Mouse (Mus musculus) cerebellum, postnatal 14 days (tissue): Measurements from ENCODE around the gene Frmd4a.

Experiments used
- DNase-seq, 2 experiments: peaks; one replicate each; pipeline ENCODE4 v3.0.0; 2021; ENCODE audit warnings: mixed read lengths in 2 of 2

The Frmd4a gene

DNA sequence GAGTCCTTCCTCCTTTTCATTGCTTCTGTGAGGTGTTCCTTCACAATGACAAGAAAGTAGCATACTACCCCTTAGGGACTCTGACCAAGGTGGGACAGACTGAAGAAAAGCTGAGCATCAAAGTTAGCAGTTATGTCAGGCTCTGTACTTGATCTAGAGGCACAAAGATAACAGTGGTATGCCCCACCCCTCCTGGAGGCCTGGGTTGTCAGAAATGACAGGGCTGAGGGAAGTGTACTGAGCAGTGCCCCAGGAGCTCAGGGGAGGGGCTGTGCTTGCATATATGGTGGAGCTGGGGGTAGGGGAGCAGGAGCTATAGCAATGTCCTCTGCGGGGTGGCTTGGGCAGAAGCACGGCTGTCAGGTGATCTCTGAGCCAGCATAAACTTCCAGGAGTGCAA is 477.0 kb downstream of the Frmd4a start:
- DNase-seq: no peak

DNA sequence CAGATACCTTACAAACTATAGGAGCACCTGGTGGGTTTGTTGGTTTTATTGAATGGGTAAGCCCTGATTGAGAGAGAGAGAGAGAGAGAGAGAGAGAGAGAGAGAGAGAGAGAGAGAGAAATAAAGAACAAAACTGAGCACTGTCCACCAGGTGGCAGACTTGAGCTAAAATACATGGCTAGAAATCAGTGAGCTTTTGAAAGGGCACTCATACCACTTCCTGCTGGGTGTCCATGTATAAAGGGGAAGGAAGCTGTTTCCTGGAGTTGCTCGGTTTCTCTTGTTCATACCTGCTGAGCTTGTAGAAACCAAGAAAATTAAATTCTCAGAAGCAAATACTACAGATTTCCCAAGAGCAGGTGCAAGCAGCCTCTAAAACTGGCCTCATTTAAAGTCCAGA is 481.7 kb downstream of the Frmd4a start:
- DNase-seq: peak; percentile 78 to 87

DNA sequence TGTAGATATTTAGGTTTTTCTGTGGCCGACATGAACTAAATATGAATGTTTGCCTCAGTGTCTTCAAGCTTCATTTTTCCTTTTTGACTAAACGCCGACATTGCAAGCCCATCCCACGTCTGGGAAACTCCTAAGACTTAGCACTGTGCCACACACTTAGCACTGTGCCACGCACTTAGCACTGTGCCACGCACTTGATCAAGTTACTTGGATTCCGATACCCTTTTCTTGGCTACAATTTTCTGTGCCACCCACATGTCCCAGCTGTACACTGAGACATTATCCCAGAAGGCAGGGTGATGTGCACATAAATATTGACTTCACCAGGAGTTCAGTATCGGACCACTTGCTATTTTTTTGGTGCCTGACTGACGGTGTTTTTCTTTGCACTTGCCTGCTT is 482.4 kb downstream of the Frmd4a start:
- no peak for DNase-seq

DNA sequence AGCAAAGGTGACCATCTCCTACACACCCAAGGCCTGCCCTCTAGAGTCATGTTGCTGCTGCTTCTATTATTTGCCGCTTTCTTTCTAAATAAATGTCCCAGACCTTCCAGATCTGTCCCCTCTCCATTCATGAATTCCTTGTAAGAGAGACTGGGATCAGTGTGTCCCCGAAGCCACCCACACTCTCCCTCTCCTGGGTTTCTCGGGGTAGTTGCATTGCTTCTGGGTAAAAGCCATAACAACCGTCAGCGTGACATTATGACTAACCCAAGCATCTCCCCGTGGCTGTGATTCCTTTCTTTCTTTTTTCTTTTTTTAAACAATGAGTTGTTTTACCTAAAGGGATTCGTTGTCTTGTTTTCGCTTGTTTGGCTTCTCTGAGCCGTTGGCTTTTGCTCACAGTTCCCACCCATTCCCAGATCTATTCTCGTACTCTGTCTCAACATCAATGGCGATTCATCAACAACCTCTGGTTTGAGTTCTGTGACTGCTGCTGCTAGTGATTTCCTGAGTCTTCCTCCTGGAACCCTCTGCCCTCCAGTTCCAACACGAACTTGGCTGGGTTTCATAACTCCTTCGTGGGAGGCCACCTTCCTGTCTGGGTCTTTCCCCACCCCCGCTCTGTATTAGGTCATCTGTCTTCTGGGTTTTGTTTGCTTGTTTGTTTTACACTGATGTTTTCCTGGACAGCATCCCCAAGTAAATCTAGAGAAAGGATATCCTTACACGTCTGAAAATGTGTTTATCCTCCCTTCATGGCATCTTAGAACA is 483.9 kb downstream of the Frmd4a start:
- DNase-seq: no peak

DNA sequence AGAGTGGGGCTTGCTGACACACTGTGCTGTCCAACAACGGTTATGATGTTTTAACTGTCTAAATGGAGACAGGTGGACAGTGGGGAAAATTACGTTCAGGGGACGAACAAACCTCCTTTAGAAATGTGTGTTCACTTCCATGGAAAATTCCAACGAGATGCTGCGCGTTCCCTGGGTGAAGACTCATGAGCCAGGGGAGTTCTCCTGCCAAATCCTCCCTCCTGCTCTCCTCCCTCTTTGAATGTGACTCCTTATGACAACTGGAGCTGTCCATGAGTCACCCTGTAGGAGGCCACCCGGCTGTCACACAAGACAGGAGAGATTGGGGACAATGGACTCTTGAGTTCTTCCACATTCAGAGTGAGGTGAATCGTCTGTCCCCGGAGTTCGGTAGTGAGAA is 486.9 kb downstream of the Frmd4a start:
- DNase-seq: no peak

DNA sequence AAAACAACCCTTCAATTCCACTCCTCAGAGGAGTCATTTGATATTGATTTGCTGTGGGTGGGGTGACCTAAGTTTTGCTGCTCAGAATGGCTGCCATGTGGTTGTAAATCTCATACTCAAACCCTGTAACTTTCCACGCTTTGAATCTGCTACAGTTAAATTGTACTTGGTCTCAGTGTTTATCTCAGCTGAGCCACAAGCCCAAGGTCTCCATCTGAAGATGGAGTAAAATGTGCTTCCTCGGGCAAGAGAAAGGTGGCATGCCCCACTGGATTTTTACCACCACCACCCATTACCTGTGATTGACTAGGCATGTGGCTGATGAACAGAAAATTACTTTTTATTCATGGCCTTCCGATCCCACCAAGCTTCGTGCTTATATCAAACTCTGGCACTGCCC is 488.2 kb downstream of the Frmd4a start:
- DNase-seq: no peak

DNA sequence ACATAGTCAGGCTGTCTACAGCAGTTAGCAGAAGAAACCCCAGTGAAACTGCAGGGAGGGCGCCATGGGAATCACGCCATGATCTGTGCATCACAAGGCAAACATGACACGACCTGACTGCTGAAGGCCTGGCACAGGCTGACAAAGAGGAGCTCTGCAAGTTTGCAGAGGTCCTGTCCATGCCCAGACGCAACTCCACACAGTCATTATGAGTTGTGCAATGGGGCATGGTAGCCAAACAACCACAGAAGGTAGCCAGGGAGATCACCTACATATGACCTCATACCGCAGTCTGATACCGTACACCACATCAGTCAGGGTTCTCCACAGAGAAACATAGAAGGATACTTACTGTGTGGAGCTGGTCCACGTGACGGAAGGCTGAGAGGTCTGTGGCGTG is 489.1 kb downstream of the Frmd4a start:
- no peak for DNase-seq

DNA sequence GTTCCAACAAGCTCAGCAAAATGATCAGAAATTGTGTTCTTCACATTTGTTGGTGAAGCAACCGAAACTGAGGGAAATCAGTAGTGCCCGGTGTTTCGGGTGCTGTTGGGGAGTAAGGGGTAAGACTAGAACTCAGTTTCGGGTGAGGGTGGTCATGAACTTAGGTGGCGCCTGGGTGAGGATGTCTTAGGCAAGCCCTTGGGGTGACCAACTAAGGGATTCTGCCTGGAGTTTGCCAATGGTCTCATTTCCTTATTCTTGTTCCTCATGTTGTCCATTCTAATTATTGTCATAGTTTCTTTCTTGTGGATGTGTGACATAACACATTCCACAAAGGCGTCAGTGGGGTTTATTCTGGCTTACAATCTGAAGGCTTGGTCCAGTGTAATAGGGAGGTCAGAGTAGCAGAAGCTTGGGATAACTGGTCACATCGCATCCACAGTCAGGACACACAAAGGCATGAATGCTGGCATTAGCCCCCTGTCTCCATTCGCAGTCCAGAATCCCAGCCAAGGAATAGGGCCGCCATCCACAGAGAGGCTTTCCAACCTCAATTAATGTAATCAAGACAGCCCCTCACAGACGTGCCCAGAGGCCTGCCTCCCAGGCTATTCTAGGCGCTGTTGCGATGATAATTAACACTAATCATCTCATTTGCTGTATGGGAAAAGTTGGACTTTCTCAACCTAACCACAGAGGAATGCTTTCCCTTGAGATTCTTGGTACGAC is 490.5 kb downstream of the Frmd4a start:
- DNase-seq: no peak

DNA sequence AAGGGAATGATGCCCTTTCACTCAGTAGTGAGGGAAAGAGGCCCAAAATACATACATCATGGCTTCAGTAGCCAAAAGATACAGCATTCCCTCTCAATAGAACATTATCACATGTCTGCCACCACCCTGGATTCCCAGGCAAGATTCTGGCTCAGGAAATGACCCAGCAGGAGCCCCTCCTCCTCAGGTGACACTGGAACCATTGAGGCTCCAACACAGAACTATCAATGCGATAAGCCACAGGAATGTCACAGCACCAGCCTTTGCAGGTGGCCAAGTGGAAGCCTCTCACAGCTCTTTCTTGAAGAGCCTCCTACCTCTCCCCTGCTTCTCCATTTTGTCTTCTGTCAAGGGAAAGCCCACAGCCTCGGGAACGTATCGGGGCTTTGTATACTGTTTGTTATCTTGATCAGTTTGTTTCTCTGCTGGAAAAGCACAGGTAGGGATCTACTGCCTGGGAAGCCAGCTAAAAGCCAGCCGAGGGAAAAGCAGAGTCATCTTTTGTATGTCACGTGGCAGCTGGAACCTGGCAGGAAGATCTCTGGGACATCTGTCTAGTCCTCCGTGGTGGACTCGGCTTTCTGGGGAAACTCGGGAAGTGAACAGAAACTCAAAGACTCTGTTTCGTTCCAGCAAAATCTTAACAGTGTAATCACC is 491.6 kb downstream of the Frmd4a start:
- peak in 1 of 2 experiments; percentile 52 for DNase-seq

DNA sequence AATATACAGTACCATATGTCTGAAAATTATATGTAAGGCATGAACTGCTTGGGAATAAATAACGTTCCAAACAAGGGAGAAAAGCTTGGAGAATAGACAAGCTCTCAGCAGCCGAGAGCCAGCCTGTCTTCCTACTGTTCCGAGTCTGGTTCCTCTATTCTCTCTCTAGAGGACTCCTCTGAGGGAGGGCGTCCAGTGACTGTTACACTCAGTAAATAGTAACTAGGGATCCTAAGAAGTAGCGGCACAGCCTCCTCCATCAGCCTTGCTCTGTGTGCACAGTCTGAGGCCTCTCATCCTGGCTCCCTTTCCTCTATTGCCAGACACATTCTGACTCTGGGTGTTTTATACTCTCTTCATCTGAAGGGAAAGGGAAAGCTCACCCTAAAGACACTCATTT is 492.2 kb downstream of the Frmd4a start:
- no peak for DNase-seq

DNA sequence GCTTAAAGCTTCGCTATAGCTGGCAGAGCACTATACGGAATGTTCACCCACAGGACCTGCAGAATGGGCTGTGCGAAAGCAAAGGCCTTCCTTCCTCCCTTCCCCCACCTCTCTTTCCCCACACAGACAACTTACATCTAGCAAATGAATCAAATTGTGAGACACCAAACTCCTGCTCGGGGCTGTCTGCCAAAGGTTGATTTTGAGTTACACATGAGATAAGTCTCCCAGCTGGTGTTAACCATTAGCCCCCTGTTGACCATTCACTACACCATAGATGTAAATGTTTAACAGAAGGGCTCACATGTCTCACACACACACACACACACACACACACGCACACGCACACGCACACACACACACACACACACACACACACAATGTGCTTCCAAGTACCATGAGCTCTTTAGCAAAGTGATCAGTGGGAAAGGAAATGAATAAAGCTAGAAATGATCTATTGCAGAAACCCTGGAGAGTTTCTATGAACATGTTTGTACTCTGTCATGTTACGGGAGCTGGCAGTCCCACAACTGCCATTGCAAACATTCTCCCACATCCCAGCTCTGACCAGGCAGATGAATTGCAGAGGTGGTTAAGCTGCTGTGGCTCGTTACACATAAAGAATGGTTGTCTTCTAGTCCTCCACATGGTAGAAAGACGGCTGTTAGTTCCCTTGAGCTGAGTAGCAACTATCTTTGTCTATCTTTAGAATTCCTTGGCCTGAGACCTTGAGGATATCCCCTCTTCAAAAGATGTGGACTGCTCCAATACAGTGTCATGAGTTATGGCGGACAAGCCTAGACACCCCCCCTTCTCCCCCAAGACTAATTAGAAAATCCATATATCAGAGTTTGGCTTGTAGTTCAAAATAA is 492.9 kb downstream of the Frmd4a start:
- DNase-seq: no peak

DNA sequence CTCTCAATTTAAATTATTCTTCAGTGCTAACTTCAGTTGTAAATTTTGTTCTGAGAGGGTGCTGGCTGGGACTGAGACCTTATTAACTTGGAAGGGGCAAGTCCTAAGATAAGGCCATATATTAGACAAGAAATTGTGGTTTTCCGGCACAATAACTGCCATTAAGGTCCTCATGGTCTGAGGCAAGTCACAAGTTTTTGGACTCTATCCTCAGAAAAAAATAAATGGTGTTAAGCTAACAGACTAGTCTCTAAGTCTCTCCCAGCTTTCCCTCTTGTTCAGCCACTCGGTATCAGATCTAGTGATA is 493.5 kb downstream of the Frmd4a start:
- no peak for DNase-seq

DNA sequence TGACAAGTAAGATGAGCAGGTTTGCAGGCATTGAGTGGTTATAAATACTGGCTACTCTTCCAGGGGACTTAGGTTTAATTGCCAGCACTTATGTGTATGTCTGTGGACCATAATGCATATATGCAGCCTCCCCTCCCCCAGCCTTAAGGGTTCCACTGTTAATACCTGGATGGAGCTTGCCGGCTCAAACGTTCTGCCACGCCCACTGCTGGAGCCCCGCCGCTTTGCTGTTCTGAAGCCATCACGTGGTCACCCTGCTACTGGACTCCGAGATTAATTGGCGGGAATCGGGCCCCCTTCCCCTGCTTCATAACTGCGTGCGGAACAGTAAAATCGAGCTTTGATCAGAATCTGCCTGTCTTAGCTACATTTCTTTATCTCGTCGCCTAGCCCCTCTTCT is 495.1 kb downstream of the Frmd4a start:
- DNase-seq: no peak

DNA sequence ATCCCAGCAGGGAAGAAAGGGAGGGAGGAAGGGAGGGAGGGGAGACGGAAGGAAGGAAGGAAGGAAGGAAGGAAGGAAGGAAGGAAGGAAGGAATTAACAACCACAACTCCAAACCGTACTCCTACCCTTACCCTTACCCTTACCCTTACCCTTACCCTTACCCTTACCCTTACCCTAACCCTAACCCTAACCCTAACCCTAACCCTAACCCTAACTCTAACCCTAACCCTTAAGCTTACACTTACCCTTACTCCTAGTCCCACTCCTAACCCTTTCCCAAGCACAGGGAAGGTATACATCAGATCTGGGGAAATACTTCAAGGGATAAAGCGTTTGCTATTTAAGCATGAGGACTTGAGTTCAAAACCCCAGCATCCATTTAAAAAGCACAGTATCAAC is 498.4 kb downstream of the Frmd4a start:
- no peak for DNase-seq

DNA sequence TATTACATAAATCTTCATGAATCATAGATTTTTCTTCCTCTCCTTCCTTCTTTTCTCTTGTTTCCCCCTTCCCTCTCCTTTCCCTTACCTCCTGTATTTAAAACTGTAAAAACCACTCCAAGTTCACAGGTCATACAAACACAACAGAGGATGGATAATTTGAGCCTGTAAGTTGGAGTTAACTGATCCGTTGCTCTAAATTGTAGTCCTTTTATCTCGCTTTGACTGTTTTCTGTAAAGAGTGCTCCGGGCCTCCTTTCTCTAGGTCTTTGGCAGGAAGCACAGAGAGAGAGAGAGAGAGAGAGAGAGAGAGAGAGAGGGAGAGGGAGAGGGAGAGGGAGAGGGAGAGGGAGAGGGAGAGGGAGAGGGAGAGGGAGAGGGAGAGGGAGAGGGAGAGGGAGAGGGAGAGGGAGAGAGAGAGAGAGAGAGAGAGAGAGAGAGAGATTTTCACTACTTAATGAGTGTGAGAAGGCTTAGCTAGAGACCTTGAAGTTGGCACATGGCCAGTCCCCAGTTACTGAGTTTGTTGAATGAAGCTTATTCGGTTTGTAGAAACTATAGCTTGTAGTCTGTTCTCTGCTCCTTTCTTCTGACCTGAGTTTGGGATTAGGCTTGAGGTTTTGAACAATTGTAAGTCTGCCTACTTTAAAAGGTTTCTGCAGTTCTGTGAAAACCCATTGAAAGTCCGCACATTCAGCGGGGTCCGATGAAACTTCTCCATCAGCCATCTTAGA is 499.5 kb downstream of the Frmd4a start:
- peak; percentile 49 to 65 for DNase-seq

DNA sequence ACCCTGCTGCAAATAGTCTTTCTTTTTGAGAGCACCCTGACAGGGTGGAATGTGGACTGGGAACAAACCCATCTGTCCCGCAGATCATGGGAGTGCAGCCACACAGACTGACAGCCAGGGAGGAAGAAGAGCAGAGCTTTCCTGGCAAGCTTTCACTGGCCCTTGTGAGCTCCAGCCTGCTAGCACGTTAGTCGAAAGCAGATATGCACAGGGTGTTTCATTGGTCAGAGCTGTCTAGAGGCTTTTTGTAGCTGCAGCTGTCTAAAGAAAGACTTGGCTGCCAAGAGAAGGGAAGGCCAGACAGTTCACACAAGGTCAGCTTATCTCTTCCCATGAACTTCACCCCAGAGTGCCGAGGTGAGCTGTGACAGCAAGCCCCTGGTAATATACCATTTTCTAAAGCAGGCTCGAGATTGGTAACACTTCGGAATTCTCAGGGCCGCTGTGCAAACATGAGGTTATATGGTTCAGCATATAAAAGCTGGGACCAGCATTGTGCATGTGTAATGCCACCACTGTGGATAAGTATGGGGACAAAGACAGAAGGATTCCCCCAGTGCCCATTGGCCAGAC is 500.1 kb downstream of the Frmd4a start:
- peak; percentile 45 to 63 for DNase-seq

DNA sequence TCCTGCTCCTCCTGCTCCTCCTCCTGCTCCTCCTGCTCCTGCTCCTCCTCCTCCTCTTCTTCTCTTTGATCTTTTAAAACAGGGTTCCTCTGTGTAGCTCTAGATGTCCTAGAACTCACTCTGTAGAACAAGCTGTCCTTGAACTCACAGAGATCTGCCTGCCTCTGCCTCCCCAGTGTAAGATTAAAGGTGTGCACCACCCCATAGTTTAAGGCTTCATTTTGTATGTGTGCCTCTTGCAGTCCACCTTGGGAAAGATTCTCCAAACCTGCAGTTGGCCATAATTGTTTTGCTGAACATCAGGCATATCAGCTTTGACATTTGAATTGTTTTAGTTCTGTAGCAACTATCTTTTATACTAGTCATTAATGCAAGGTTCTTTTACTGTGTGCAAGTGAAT is 501.0 kb downstream of the Frmd4a start:
- no peak for DNase-seq

DNA sequence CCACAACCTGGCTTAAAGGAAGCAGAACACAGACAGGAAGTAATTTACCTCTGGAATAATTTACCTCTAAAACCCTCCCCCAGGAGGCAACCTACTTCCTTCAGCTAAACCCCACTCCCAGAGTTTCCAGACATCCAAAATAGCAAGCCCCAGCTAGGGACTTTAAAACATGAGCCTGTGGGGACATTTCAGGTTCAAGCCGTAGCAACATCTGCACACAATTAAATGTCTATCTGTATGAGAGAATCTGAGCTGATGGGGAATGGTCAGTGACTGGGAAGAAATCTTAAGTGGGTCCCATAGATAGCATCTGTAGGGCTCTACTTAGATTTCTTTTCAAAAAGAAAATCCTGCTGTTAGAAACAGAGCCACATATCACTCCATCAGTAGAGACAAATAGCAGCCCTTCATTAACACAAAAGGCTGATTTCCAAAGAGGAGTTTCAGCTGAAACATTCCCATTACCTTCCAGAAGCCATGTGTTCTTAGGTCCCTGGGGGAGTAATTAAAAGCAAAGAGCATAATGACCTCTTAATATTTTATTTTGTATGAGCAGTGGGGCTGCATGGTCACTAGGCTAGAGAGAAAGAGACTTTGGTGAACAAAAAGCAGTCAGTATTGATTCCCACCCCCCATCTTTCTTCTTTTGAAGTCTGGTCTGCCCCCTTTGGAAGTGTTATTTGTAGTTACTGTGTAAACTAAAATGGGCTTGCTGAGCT is 505.4 kb downstream of the Frmd4a start:
- no peak for DNase-seq

DNA sequence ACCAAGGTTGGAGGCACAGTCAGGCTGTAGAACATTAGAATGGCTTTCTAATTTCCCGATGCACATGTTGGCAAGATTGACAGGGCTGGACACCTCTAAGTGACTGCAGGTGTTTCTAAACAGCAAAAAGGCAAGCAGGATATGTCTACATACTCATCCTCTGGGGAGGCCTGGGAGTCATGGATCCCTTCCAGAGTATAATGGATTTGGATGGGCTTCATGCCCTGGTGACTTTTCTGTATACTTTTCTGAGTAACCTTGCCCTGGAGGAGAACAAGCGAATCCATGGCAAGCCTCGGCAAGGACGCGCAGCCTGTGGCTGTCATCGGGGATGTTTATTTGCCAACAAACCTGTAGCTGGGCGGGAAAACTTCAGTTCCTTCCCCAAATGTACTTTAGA is 509.6 kb downstream of the Frmd4a start:
- no peak for DNase-seq

DNA sequence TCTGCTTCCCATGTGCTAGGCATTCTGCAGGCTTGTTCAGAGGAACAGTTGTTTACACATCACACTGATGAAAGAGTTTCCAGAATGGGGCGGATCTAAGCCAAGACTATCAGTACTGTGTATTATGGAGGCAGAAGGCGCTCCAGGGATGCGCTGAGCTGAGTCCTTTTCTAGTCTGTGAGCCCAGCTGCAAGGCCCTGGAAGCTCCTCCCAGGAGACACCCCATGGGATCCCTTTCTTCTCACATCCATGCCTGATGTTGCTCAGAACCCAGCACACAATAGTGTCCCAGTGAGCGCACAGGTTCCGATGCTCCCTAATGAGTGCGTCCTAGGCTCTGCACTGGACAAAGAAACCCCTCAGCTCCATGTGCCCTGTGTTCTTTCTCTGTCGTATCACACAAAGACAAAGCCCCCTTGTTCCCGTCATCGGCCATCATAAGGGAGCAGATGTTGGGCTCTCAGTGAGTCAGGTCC is 511.8 kb downstream of the Frmd4a start:
- DNase-seq: no peak

DNA sequence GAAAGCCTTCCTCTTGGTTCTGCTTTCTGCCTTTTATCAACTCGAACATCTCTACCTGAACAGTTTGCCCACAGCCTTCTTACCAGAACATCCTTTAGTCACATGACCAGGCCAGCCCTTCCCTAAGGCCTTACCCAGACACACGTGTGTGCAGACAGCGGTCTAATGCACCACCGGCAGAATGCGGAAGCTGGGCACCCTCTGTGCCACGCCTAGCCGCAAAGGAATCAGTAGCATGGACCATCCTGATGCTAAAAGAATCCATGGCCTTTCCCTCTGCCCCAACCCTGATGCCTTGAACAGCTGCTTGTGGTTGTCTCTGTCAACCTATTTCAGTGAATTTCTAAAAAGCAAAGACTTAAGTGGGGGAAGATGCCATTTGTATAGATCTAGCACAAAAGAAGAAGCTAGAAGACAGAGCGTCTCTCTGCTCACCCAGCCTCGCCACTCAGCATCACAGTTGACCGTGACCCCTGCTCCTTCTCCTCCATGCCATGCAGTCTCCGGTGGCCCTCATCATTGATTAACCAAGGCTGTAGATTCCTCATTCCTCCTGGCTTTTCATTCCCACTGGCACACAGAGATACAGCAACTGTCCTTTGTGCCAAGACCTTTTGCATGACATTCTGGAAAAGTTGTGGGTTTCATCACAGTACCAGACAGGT is 514.1 kb downstream of the Frmd4a start:
- no peak for DNase-seq
